Mouse (Mus musculus) heart, embryonic 11.5 days (tissue): ENCODE measurements at regions not wholly inside any gene's neighbourhood (a gene's known extent, or its start where the extent isn't known, plus 50 kb on each side); places are given as distances from the start of the nearest gene placed in this dataset.

ENCODE experiments used
- ATAC-seq: fragments of 200-750 bp; cut with Nextera tagmentation; replicated peaks from 2 replicates; pipeline ENCODE4 v1.8.0; 2017; ENCODE audit warnings: moderate library complexity; ENCODE audit not compliant: insufficient number of reproducible peaks, low FRiP score, low TSS enrichment
- H3K27ac ChIP-seq: fragments of 300-500 bp; sonication (generic); 2 replicates; pipeline ENCODE4 v1.5.1; 2014; ENCODE audit warnings: mild to moderate bottlenecking, low read depth, low read length
- H3K27me3 ChIP-seq: fragments of 300-500 bp; sonication (generic); 2 replicates; pipeline ENCODE4 v1.6.1; 2014; ENCODE audit warnings: mild to moderate bottlenecking, low read length, mixed read lengths; ENCODE audit not compliant: control insufficient read depth, insufficient read depth
- H3K36me3 ChIP-seq: fragments of 300-500 bp; sonication (generic); 2 replicates; pipeline ENCODE4 v1.6.1; 2014; ENCODE audit warnings: mild to moderate bottlenecking, low read length, moderate library complexity, mixed read lengths; ENCODE audit not compliant: control insufficient read depth, insufficient read depth
- H3K4me1 ChIP-seq: fragments of 300-500 bp; sonication (generic); 2 replicates; pipeline ENCODE4 v1.6.1; 2014; ENCODE audit warnings: low read length; ENCODE audit not compliant: control insufficient read depth, insufficient read depth
- H3K4me2 ChIP-seq: fragments of 300-500 bp; sonication (generic); 2 replicates; pipeline ENCODE4 v1.6.1; 2014; ENCODE audit warnings: mild to moderate bottlenecking, moderate library complexity
- H3K4me3 ChIP-seq: fragments of 300-500 bp; sonication (generic); 2 replicates; pipeline ENCODE4 v1.5.1; 2014; ENCODE audit warnings: low read depth, low read length
- H3K9ac ChIP-seq: fragments of 300-500 bp; sonication (generic); 2 replicates; pipeline ENCODE4 v1.6.1; 2014; ENCODE audit warnings: mild to moderate bottlenecking, low read depth, low read length, moderate library complexity
- H3K9me3 ChIP-seq: fragments of 300-500 bp; sonication (generic); replicated peaks from 2 replicates; pipeline ENCODE4 v1.6.1; 2016; ENCODE audit warnings: low read length; ENCODE audit not compliant: control insufficient read depth
- whole genome bisulfite sequencing: fragments of 180-500 bp; shearing (Covaris S2); extraction: QIAGEN DNeasy Blood & Tissue Kit; methylation state at CpG from one replicate; pipeline ENCODE4 v1.1.7; 2014; ENCODE audit not compliant: insufficient replicate concordance; 5-methylcytosine and 5-hydroxymethylcytosine counted together

- Histone ChIP-seq H3K9ac (no peak overlapping the region), H3K27ac (no peak overlapping the region)
Observed at GRCm38 (mm10) chr14:72294631-72295030, 197.0 kb downstream of the Gm9195 start.

GRCm38 (mm10) chr14:72293677-72294387 lies 197.8 kb downstream of the Gm9195 start:
- H3K36me3 ChIP-seq = no peaks in the 10 kb centered on the region
- H3K4me2 ChIP-seq = no peak overlapping the region
- no peak overlapping the region for H3K4me3 ChIP-seq
- H3K4me1 ChIP-seq = 0 out of 2 replicates have a peak, but pooled peaks cover 2% of the 10 kb centered on the region
- WGBS = 52% methylated on average over 9 of the region's 9 CpGs
- ATAC-seq = no peak
- no peak overlapping the region for H3K9ac ChIP-seq
- H3K9me3 ChIP-seq = no peaks in the 10 kb centered on the region
- no peak overlapping the region for H3K27ac ChIP-seq
- H3K27me3 ChIP-seq = no peaks in the 10 kb centered on the region

More at GRCm38 (mm10) chr14:72294631-72295030, 197.0 kb downstream of the Gm9195 start:
- Histone ChIP-seq H3K4me3 (no peak overlapping the region), H3K27me3 (no peaks in the 10 kb centered on the region), H3K36me3 (no peaks in the 10 kb centered on the region), H3K4me1 (0 out of 2 replicates have a peak, but pooled peaks cover 2% of the 10 kb centered on the region), H3K4me2 (no peak overlapping the region; the same call in 1 of the 2 replicates), H3K9me3 (no peaks in the 10 kb centered on the region)
- ATAC-seq = no peak
- 19% methylated on average over 6 of the region's 6 CpGs for WGBS

GRCm38 (mm10) chr14:72292656-72293299 lies 198.9 kb downstream of the Gm9195 start:
- no peaks in the 10 kb centered on the region for H3K9me3 ChIP-seq
- H3K4me1 ChIP-seq = 0 out of 2 replicates have a peak, but pooled peaks cover 2% of the 10 kb centered on the region
- 72% methylated on average over 7 of the region's 7 CpGs for WGBS
- no peak overlapping the region for H3K4me2 ChIP-seq
- ATAC-seq = no peak
- H3K27me3 ChIP-seq = no peaks in the 10 kb centered on the region
- H3K36me3 ChIP-seq = no peaks in the 10 kb centered on the region
- no peak overlapping the region for H3K4me3 ChIP-seq
- no peak overlapping the region for H3K27ac ChIP-seq
- H3K9ac ChIP-seq = no peak overlapping the region

GRCm38 (mm10) chr14:72277309-72277708 lies 214.3 kb downstream of the Gm9195 start:
- H3K27ac ChIP-seq = no peak overlapping the region
- H3K27me3 ChIP-seq = no peaks in the 10 kb centered on the region
- no peaks in the 10 kb centered on the region for H3K4me1 ChIP-seq
- H3K4me3 ChIP-seq = no peak overlapping the region
- no peak for ATAC-seq
- H3K9ac ChIP-seq = no peak overlapping the region
- 71% methylated on average over 4 of the region's 4 CpGs for WGBS
- H3K4me2 ChIP-seq = no peak overlapping the region
- H3K9me3 ChIP-seq = no peaks in the 10 kb centered on the region
- H3K36me3 ChIP-seq = no peaks in the 10 kb centered on the region

- Histone ChIP-seq H3K9me3 (no peaks in the 10 kb centered on the region), H3K9ac (no peak overlapping the region), H3K4me3 (no peak overlapping the region), H3K36me3 (no peaks in the 10 kb centered on the region), H3K27me3 (no peaks in the 10 kb centered on the region), H3K4me2 (no peak overlapping the region), H3K27ac (no peak overlapping the region), H3K4me1 (no peaks in the 10 kb centered on the region)
- WGBS = 33% methylated on average over 2 of the region's 2 CpGs
- no peak for ATAC-seq
Observed at GRCm38 (mm10) chr14:72259255-72259654, 232.4 kb downstream of the Gm9195 start.

GRCm38 (mm10) chr14:72241872-72242271 lies 249.8 kb downstream of the Gm9195 start:
- Histone ChIP-seq H3K27ac (no peak overlapping the region), H3K4me3 (no peak overlapping the region), H3K9me3 (no peaks in the 10 kb centered on the region), H3K4me1 (no peaks in the 10 kb centered on the region), H3K27me3 (no peaks in the 10 kb centered on the region), H3K9ac (no peak overlapping the region), H3K4me2 (no peak overlapping the region), H3K36me3 (no peaks in the 10 kb centered on the region)
- no peak for ATAC-seq
- WGBS = 86% methylated on average over 4 of the region's 4 CpGs

- H3K36me3 ChIP-seq = no peaks in the 10 kb centered on the region
- no peak overlapping the region for H3K9ac ChIP-seq
- H3K27me3 ChIP-seq = no peaks in the 10 kb centered on the region
- no peak overlapping the region for H3K27ac ChIP-seq
- 57% methylated on average over 4 of the region's 4 CpGs for WGBS
- H3K4me2 ChIP-seq = no peak overlapping the region
- no peaks in the 10 kb centered on the region for H3K9me3 ChIP-seq
- no peak overlapping the region for H3K4me3 ChIP-seq
- no peak for ATAC-seq
- no peaks in the 10 kb centered on the region for H3K4me1 ChIP-seq
Observed at GRCm38 (mm10) chr14:72240272-72240671, 251.4 kb downstream of the Gm9195 start.

GRCm38 (mm10) chr14:72238344-72238743 lies 253.3 kb downstream of the Gm9195 start:
- Histone ChIP-seq H3K4me3 (no peak overlapping the region), H3K9ac (no peak overlapping the region), H3K4me1 (no peaks in the 10 kb centered on the region), H3K36me3 (no peaks in the 10 kb centered on the region), H3K27me3 (no peaks in the 10 kb centered on the region), H3K4me2 (no peak overlapping the region), H3K9me3 (no peaks in the 10 kb centered on the region), H3K27ac (no peak overlapping the region)
- ATAC-seq = no peak
- WGBS = 90% methylated on average over 4 of the region's 4 CpGs
